Comparison of ENCODE assay signal across 8 mouse cellular contexts in the genomic region with DNA sequence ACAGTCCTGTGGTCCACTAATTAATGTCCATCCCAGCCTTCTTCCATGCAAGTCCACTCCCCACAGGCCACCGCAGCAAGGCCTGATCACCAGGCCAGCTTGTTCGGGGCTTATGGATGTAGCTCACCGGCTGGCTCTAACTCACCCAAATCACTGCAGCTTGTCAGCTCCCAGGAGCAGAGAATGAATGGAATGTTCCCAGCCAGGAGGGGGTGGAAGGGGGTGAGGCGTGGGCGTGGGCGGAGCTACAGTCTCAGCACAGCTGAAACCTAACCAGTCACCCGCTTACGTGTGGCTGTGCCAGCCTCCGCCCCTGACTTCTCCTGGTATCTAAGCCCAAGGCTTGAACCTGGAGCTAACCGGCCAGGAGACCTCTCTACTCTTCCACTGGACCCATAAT. TPM values are rescaled to one million over a fixed set of nuclear protein-coding genes. Genes with fewer than 3 reads are reported as not detected.
DNase-seq lines count a peak whose midpoint lies in the region; ATAC-seq and TF ChIP-seq lines count a peak whose summit lies in the region.

No protein-coding gene starts in this region.

- intact Hi-C loops in left cerebral cortex, postnatal 36 days (cut with DNase I): loop anchor here (5.0 kb wide), 1 partner anchor 47 kb away; the partner anchor contains the start of gene Tubgcp6

- peaks cover 52% of the 10 kb centered on the region for H3K4me1 ChIP-seq in intestine, embryonic 16.5 days (ENCODE audit: control insufficient read depth, insufficient read depth, low read length)
- peaks cover 50% of the 10 kb centered on the region for H3K4me1 ChIP-seq in midbrain, embryonic 12.5 days
- H3K4me1 ChIP-seq in stomach, postnatal 0 days (replicated peaks; ENCODE audit: control insufficient read depth, insufficient read depth): peaks cover 23% of the 10 kb centered on the region

- H3K9me3 ChIP-seq in intestine, embryonic 16.5 days (ENCODE audit: control insufficient read depth, low read length): no peaks in the 10 kb centered on the region
- H3K9me3 ChIP-seq in midbrain, embryonic 12.5 days: no peaks in the 10 kb centered on the region
- H3K9me3 ChIP-seq in stomach, postnatal 0 days (ENCODE audit: control insufficient read depth, low read length): no peaks in the 10 kb centered on the region

- peak overlapping the region; percentile 26 for H3K4me2 ChIP-seq in intestine, embryonic 16.5 days (ENCODE audit: low read depth, low read length)
- peak overlapping the region; percentile 19; the same call in 1 of the 2 replicates for H3K4me2 ChIP-seq in midbrain, embryonic 12.5 days (replicated peaks)
- peak overlapping the region; percentile 34 for H3K4me2 ChIP-seq in stomach, postnatal 0 days (replicated peaks; ENCODE audit: low read depth)

- peaks cover 23% of the 10 kb centered on the region for H3K36me3 ChIP-seq in intestine, embryonic 16.5 days (ENCODE audit: control insufficient read depth, insufficient read depth, low read length)
- peaks cover 58% of the 10 kb centered on the region for H3K36me3 ChIP-seq in midbrain, embryonic 12.5 days
- peaks cover 27% of the 10 kb centered on the region for H3K36me3 ChIP-seq in stomach, postnatal 0 days (ENCODE audit: control insufficient read depth, insufficient read depth, low read length)

- H3K27me3 ChIP-seq in intestine, embryonic 16.5 days (replicated peaks; ENCODE audit: control insufficient read depth, insufficient read depth, low read length): no peaks in the 10 kb centered on the region
- H3K27me3 ChIP-seq in midbrain, embryonic 12.5 days: 0 out of 2 replicates have a peak, but pooled peaks cover 3% of the 10 kb centered on the region
- H3K27me3 ChIP-seq in stomach, postnatal 0 days (ENCODE audit: control insufficient read depth, insufficient read depth, low read length): no peaks in the 10 kb centered on the region

- H3K9ac ChIP-seq in intestine, embryonic 16.5 days (ENCODE audit: low read depth, low read length): peak overlapping the region; percentile 52
- peak overlapping the region; percentile 24; the same call in 1 of the 2 replicates for H3K9ac ChIP-seq in midbrain, embryonic 12.5 days (replicated peaks)
- H3K9ac ChIP-seq in stomach, postnatal 0 days (ENCODE audit: low read length): peak overlapping the region; percentile 41

- H3K27ac ChIP-seq in intestine, embryonic 16.5 days (ENCODE audit: low read length): peak overlapping the region; percentile 85
- H3K27ac ChIP-seq in midbrain, embryonic 12.5 days (replicated peaks): peak overlapping the region; percentile 65
- peak overlapping the region; percentile 88 for H3K27ac ChIP-seq in stomach, postnatal 0 days (replicated peaks)

- TF ChIP-seq EP300 in stomach, postnatal 0 days (optimal IDR thresholded peaks at IDR 0.05): no peak

- WGBS in intestine, embryonic 16.5 days: 7% methylated on average over 10 of the region's 10 CpGs
- 8% methylated on average over 10 of the region's 10 CpGs for WGBS in midbrain, embryonic 12.5 days
- whole genome bisulfite sequencing in stomach, postnatal 0 days: 7% methylated on average over 10 of the region's 10 CpGs

- H3K4me3 ChIP-seq in intestine, embryonic 16.5 days (ENCODE audit: low read length): peak overlapping the region; percentile 10
- no peak overlapping the region for H3K4me3 ChIP-seq in midbrain, embryonic 12.5 days
- H3K4me3 ChIP-seq in stomach, postnatal 0 days (ENCODE audit: low read depth, low read length): peak overlapping the region; percentile 10; the same call in 1 of the 2 replicates

- peak; percentile 34 for ATAC-seq in intestine, embryonic 16.5 days
- ATAC-seq in midbrain, embryonic 12.5 days (ENCODE audit: low FRiP score, low read depth): 0 out of 2 replicates have a peak, but pooled peaks have one; percentile 20
- ATAC-seq in stomach, postnatal 0 days (ENCODE audit: low FRiP score, low TSS enrichment): peak; percentile 60

- TF ChIP-seq CTCF in stomach, postnatal 0 days (IDR thresholded peaks at IDR 0.05; ENCODE audit: low read depth): no peak; the same call in 1 of the 2 replicates

- DNase-seq in adrenal gland, adult (ENCODE audit: inconsistent age in 2 of 2, low spot score in 1 of 2): peak; percentile 92 to 94
- peak; percentile 77 for DNase-seq in embryo, embryonic 11.5 days (ENCODE audit: low read depth, low spot score)
- peak; percentile 82 for DNase-seq in gastrocnemius, postnatal 25 days
- DNase-seq in left cerebral cortex, postnatal 36 days (ENCODE audit: low spot score in 2 of 2): peak; percentile 80 to 83
- peak; percentile 90 for DNase-seq in stomach, postnatal 0 days (ENCODE audit: low spot score)
- no peak for DNase-seq in thymus, postnatal 10 days (ENCODE audit: low spot score in 2 of 2)

RNA-seq across cellular contexts. Expression of gene Plxnb2, which starts 11.2 kb away (rescaled TPM):
- 10 to 100 TPM in 1 of 2 experiments, 1 to 10 TPM in 1; 8.5 to 11.9 TPM for total RNA-seq in gastrocnemius, postnatal 25 days (2021)
- 98.5 and 104 TPM in 2 replicates for polyA plus RNA-seq in intestine, embryonic 16.5 days (2015; fragmentation: Nextera tagmentation; extraction: Ambion mirVana)
- total RNA-seq in left cerebral cortex, postnatal 36 days (2021): 10 to 100 TPM; 42.2 to 54.0 TPM
- 164 and 170 TPM in 2 replicates for polyA plus RNA-seq in midbrain, embryonic 12.5 days (2016; fragmentation: Nextera tagmentation; extraction: Ambion mirVana)
- 75.2 and 85.9 TPM in 2 replicates for polyA plus RNA-seq in stomach, postnatal 0 days (2015; fragmentation: Nextera tagmentation; extraction: Ambion mirVana)

RNA-seq across cellular contexts. Expression of gene Mapk11, which starts 20.0 kb away (rescaled TPM):
- total RNA-seq in gastrocnemius, postnatal 25 days (2021): 1 to 10 TPM in 1 of 2 experiments, under 1 TPM in 1; 0.67 to 2.1 TPM
- polyA plus RNA-seq in intestine, embryonic 16.5 days (2015; fragmentation: Nextera tagmentation; extraction: Ambion mirVana): 4.7 and 5.0 TPM in 2 replicates
- 10 to 100 TPM; 45.3 to 54.5 TPM for total RNA-seq in left cerebral cortex, postnatal 36 days (2021)
- 45.7 and 50.2 TPM in 2 replicates for polyA plus RNA-seq in midbrain, embryonic 12.5 days (2016; fragmentation: Nextera tagmentation; extraction: Ambion mirVana)
- 1.8 and 2.1 TPM in 2 replicates for polyA plus RNA-seq in stomach, postnatal 0 days (2015; fragmentation: Nextera tagmentation; extraction: Ambion mirVana)

RNA-seq across cellular contexts. Expression of gene Dennd6b, which starts 26.9 kb away (rescaled TPM):
- total RNA-seq in gastrocnemius, postnatal 25 days (2021): 1 to 10 TPM; 6.6 to 8.4 TPM
- polyA plus RNA-seq in intestine, embryonic 16.5 days (2015; fragmentation: Nextera tagmentation; extraction: Ambion mirVana): 10.9 and 13.0 TPM in 2 replicates
- total RNA-seq in left cerebral cortex, postnatal 36 days (2021): 10 to 100 TPM; 39.9 to 52.2 TPM
- polyA plus RNA-seq in midbrain, embryonic 12.5 days (2016; fragmentation: Nextera tagmentation; extraction: Ambion mirVana): 53.3 and 58.6 TPM in 2 replicates
- 4.1 and 5.3 TPM in 2 replicates for polyA plus RNA-seq in stomach, postnatal 0 days (2015; fragmentation: Nextera tagmentation; extraction: Ambion mirVana)

RNA-seq across cellular contexts. Expression of gene Mapk12, which starts 28.9 kb away (rescaled TPM):
- 100 to 1,000 TPM; 140 to 157 TPM for total RNA-seq in gastrocnemius, postnatal 25 days (2021)
- 2.7 and 3.1 TPM in 2 replicates for polyA plus RNA-seq in intestine, embryonic 16.5 days (2015; fragmentation: Nextera tagmentation; extraction: Ambion mirVana)
- total RNA-seq in left cerebral cortex, postnatal 36 days (2021): 10 to 100 TPM in 1 of 2 experiments, 1 to 10 TPM in 1; 6.1 to 11.1 TPM
- 14.5 and 20.1 TPM in 2 replicates for polyA plus RNA-seq in midbrain, embryonic 12.5 days (2016; fragmentation: Nextera tagmentation; extraction: Ambion mirVana)
- 3.1 and 3.2 TPM in 2 replicates for polyA plus RNA-seq in stomach, postnatal 0 days (2015; fragmentation: Nextera tagmentation; extraction: Ambion mirVana)

RNA-seq across cellular contexts. Expression of gene Hdac10, which starts 40.9 kb away (rescaled TPM):
- total RNA-seq in gastrocnemius, postnatal 25 days (2021): 1 to 10 TPM; 5.3 to 6.5 TPM
- polyA plus RNA-seq in intestine, embryonic 16.5 days (2015; fragmentation: Nextera tagmentation; extraction: Ambion mirVana): 25.3 and 27.6 TPM in 2 replicates
- total RNA-seq in left cerebral cortex, postnatal 36 days (2021): 10 to 100 TPM; 12.8 to 16.8 TPM
- polyA plus RNA-seq in midbrain, embryonic 12.5 days (2016; fragmentation: Nextera tagmentation; extraction: Ambion mirVana): 20.3 and 25.1 TPM in 2 replicates
- polyA plus RNA-seq in stomach, postnatal 0 days (2015; fragmentation: Nextera tagmentation; extraction: Ambion mirVana): 10.7 and 12.4 TPM in 2 replicates

Comparison
In these comparisons a context has a peak if more than half of its experiments do, and no peak if none do; other contexts are left out.
1. DNase-seq: peak in adrenal gland, adult (2 of 2), embryo, embryonic 11.5 days (single experiment), gastrocnemius, postnatal 25 days (single experiment), left cerebral cortex, postnatal 36 days (2 of 2) and stomach, postnatal 0 days (single experiment); none in thymus, postnatal 10 days (0 of 2).
2. Peak in every context shown above with its lines, with median percentiles within 50 percentile points of each other: ATAC-seq, H3K27ac ChIP-seq, H3K4me2 ChIP-seq and H3K9ac ChIP-seq.